Mouse (Mus musculus): ENCODE measurements around the gene Abcb11. TPM values are rescaled to one million over a fixed set of nuclear protein-coding genes. Genes with fewer than 3 reads are reported as not detected.

The Abcb11 gene
- total RNA-seq, 1 experiment from 2014 or later = 0.35 TPM

GRCm38 (mm10) chr2:69206523-69206922, 135.9 kb downstream of the Abcb11 start:
- no peak for ATAC-seq (ENCODE audit: extremely low read depth, insufficient number of reproducible peaks, low FRiP score, poor library complexity, severe bottlenecking)

- peak; percentile 100 for ATAC-seq (ENCODE audit: extremely low read depth, insufficient number of reproducible peaks, low FRiP score, poor library complexity, severe bottlenecking)
These were observed 136.5 kb downstream of the Abcb11 start, which contains the start of gene Spc25 for GRCm38 (mm10) chr2:69205791-69206351. Gene Spc25, minus strand, starts transcription at chr2:69206194.

GRCm38 (mm10) chr2:69205185-69205584, 137.2 kb downstream of the Abcb11 start:
- ATAC-seq (ENCODE audit: extremely low read depth, insufficient number of reproducible peaks, low FRiP score, poor library complexity, severe bottlenecking) = no peak

- ATAC-seq (ENCODE audit: extremely low read depth, insufficient number of reproducible peaks, low FRiP score, poor library complexity, severe bottlenecking) = no peak
These were observed 148.9 kb downstream of the Abcb11 start for GRCm38 (mm10) chr2:69193555-69193954.

GRCm38 (mm10) chr2:69191059-69191458, 151.4 kb downstream of the Abcb11 start:
- no peak for ATAC-seq (ENCODE audit: extremely low read depth, insufficient number of reproducible peaks, low FRiP score, poor library complexity, severe bottlenecking)

GRCm38 (mm10) chr2:69189222-69189621, 153.2 kb downstream of the Abcb11 start:
- ATAC-seq (ENCODE audit: extremely low read depth, insufficient number of reproducible peaks, low FRiP score, poor library complexity, severe bottlenecking) = no peak

- no peak for ATAC-seq (ENCODE audit: extremely low read depth, insufficient number of reproducible peaks, low FRiP score, poor library complexity, severe bottlenecking)
These were observed 153.7 kb downstream of the Abcb11 start for GRCm38 (mm10) chr2:69188732-69189131.

Other genes with a start within 250 kb of the Abcb11 start
- 1.4 and 1.7 TPM in 2 replicates for gene Nostrin, start 206.8 kb downstream of the Abcb11 start, total RNA-seq (2017)
- gene Spc25, start 136.4 kb downstream of the Abcb11 start, total RNA-seq (2017) = 4.8 and 5.6 TPM in 2 replicates
- gene G6pc2, start 131.5 kb downstream of the Abcb11 start, total RNA-seq (2017) = not detected in 2 replicates
- 107 and 115 TPM in 2 replicates for gene Dhrs9, start 37.8 kb upstream of the Abcb11 start, total RNA-seq (2017)
- not detected in 2 replicates for gene Lrp2, start 243.4 kb upstream of the Abcb11 start, total RNA-seq (2017)